Mouse (Mus musculus) T-helper 1 cell (primary cell): ENCODE results near the gene Fam178b.

ENCODE experiments used
- in situ Hi-C: fragments of 300-600 bp; cut with MboI, MseI; formaldehyde crosslinking; loops from one replicate; pipeline ENCODE4 v1.15.1; 2025; ENCODE audit warnings: high pct_unique_total_duplicates

The Fam178b gene

DNA sequence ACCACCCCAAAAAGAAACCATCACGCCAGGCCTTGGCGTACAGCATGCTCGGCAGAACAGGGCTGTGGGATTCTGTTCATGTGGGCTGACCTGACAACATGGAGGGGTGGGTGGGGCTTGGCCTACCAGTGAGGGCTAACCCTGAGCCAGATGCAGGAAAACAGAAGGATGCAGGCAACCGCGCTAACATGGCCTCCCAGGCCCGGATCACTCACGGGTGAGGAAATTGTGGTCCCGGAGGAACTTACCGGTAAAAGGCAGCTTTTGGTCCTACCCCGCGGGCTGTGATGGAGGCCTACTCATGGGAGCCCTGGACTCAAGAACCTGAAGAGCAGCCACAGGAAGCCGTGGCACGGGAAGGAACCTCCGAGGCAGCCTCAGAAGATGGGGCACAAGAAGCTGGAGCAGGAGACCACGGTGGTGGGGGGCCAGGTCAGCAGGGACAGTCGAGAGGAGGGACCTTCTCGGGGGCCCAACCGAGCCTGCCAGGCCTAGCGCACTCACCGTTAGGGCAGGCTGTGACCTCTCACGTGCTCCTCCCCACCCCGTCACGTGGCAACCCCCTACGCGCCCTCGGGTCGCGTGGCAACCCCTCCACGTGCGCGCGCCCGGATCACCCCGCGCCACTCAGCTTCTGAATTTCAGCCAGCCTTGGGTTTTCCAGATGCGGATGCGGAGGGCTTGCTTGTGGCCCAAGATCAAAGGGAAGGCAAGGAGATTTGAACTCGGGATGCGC is at the start of gene Fam178b:
Fam178b (minus strand) TSS at position 564 of the 736 bp plus-strand sequence.
- in situ Hi-C loops = loop anchor here (5.0 kb wide), 1 partner anchor 130 kb away; no protein-coding TSS in a partner anchor

DNA sequence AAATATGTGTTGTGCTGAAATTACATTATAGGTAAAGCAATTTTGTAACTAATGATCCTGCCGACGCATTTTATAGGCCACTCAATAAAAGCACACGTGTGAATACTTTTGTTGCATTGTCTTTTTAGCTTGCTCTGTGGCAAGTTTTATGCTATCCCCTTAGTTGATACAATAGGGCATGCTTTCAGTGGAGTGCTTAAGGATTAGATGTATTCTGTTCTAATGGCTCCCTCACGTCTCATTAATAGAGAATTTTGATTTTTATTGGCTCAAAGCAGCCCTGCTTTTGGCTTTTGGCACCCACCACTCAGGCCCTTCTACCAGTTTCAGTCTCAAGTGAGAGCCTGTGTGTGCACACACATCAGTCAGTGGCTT is 41.1 kb upstream of the Fam178b start:
- in situ Hi-C loops = no loop called here

DNA sequence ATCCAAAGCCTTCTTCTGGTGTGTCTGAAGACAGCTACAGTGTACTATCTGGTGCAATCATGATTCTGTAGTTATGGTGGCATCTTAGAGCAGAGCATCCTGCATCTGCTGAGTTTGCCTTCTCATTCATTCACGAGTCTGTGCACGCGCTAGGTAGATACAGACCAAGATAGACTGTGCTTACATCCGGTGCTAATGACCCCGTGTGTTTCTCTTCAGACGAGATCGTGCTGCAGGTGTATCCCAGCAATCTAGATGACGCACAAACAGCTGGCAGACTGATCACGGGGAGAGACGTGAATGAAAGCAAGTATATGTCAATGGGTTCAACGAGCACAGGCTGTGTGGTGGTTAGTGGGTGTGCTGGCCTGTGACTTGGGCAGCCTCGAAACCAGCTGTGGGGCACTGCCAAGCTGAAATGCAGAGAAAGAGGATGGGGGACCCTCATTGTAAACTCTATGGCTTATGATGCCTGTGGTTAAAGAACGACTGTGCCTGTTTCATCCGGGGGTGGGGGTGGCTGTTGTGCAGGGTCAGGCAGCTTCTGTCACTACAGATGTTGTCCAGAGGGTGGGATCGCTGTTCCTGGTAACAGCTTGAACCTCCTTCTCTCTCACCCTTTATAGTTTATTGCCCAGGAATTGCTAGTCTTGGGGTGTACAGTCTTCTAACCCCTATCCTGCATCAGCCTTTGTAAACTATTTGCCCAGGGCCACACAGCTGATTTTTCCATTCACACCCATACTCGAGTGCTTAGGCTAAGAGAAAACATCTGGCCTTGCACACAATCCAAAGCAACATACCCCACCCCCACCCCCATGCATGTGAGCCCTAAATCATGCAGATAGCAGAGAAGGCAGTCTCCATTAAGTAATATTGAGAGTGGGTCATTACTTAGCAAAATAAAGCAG is 40.4 kb upstream of the Fam178b start:
- in situ Hi-C loops = no loop called here

DNA sequence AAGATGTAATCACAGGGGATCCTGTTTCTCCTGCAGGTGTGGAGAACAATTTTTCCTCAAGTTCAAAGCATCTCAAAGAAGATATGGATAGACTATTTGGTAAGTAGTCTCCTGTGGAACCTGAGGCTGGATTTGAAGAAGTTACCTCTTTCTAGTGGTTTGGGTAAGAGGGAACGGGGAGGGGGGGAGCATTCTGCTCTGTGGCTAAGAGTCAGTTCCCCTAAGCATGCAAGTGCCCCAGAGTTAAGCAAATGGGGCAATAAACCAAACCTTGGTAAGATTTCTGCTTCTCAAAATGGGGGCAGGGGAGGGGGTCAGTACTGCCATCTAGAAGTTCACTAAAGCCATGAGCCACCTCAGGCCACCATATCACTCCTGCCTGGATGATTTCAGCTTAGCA is 35.8 kb upstream of the Fam178b start:
- in situ Hi-C loops = no loop called here

GRCm38 (mm10) chr1:36714311-36714710 is 31.3 kb upstream of the Fam178b start, which contains the start of gene Actr1b:
Gene Actr1b (minus strand): TSS chr1:36714422.
- in situ Hi-C loops = no loop called here

DNA sequence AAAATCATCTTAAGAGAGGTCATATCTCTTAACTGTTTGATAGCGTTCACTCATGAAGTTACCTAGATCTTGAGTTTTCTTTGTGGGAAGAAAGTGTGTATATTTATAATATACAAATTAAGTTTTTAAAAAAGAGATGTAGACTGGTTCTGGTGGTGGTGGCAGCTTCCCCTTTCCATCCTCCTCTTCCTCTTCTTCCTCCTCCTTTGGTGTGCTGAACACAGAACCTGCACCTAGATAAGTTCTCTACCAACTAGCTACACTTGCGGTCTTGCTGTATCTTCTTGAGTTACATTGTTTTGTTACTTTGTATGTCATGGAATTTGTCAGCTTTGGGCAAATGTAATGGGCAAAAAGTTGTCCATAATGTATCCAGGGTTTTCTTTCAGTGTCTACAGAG is 28.1 kb upstream of the Fam178b start:
- in situ Hi-C loops = no loop called here

DNA sequence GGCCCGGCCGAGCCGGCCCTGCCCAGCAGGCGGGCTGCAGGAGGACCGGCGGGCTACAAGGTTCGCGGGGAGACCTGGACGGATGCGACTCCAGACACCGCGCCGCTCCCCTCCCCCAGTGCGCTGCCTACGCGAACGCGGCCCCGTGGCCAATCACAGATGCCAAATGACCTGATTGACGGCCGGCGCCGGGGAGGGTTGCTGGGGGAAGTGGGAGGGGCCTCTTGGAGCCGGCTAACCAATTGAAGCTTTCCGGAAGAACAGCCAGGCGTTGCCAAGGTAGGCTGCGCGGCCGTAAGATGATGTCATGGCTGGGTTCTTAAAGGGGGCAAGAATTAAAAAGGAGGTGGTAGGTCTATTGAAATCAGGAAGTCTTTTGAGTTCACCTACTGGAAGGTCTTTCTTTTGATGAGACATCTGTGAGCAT is 26.9 kb upstream of the Fam178b start, which contains the start of gene 4933424G06Rik:
4933424G06Rik (plus strand) TSS at position 296 of the 427 bp plus-strand sequence.
- in situ Hi-C loops = no loop called here

GRCm38 (mm10) chr1:36709055-36709853 is 26.3 kb upstream of the Fam178b start:
- in situ Hi-C loops = no loop called here

DNA sequence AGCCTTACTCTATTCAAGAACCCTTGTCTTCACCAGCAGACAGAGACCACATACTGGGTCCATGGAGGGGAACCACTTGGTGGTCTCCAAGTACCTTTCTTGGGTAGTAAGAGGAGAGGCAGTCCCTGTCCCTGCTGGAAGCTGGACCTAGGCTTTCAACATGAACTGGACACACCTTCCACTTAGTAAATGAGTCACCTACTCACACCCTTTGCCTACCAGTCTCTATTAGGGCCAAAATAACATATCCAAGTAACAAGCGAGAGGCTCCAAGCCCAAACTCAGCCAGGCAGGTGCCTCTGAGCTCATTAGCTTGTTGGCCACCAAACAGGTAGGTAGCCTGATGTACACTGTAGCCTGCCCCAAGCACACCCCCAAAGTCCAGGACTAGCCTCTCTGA is 25.6 kb upstream of the Fam178b start:
- in situ Hi-C loops = no loop called here

- in situ Hi-C loops = no loop called here
Observed at GRCm38 (mm10) chr1:36707797-36708196, 24.8 kb upstream of the Fam178b start.

GRCm38 (mm10) chr1:36707166-36707565 is 24.2 kb upstream of the Fam178b start:
- in situ Hi-C loops = no loop called here

GRCm38 (mm10) chr1:36697030-36697429 is 14.0 kb upstream of the Fam178b start:
- in situ Hi-C loops = no loop called here

DNA sequence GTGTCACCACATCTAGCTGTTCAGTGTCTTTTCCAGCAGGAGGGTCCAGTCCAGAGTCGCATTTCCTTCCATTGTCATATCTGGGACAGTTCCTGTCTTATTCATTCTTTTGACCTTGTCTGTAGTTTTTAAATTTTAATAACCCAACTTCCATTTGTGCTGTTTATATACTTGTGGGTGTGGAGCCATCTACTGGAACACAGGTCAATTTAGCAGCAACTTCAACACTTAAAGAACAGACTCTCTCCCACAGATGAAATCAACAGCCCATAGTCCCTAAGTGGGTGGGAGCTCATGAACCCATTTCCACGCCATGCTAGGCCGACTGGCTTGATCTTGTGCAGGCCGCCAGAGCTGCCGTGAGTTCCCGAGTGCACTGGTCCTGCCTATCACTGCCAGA is 13.4 kb upstream of the Fam178b start:
- in situ Hi-C loops = no loop called here

- in situ Hi-C loops = no loop called here
Observed at GRCm38 (mm10) chr1:36694871-36695270, 11.9 kb upstream of the Fam178b start.

DNA sequence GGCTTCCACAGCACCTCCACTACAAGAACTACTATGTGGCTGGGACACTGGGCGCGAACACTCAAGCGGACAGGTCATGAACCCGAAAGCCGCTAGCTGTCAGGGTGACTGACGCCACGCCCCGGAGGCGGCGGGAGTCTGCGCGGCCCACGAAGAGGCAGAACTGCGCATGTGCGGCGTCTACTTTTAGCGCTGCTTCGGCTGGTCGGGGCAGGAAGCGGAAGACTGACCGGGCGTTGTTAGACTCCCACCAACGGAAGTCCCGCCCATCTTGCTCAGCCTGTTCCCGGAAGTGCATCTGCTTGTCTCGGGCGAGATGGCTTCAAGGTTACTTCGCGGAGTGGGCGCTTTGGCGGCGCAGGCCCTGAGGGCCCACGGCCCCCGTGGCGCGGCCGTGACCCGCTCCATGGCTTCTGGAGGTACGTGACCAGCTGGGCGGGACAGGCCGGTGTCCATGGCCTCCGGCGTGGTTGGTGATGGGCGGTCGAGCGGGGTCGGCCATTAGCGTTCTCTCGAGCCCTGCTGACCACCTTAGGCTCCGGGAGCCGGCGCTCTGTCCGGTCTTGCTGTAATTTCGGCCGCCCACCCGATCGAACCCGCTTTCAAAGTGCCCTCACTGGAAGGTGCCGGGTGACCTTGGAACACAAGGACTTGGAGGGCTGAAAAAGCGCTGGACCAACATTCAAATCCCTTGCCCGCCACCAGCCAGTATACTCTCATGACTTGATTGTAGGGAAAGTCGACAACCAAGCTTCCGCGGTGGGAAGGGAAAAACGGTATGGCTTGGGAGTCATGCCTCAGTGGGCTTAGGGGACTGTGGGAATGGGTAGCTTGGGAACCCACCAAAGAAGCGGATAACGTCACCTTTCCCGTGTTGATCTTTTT is 8.5 kb upstream of the Fam178b start, which contains the start of gene Cox5b:
Cox5b (plus strand) TSS at position 179 of the 885 bp plus-strand sequence.
- in situ Hi-C loops = no loop called here

DNA sequence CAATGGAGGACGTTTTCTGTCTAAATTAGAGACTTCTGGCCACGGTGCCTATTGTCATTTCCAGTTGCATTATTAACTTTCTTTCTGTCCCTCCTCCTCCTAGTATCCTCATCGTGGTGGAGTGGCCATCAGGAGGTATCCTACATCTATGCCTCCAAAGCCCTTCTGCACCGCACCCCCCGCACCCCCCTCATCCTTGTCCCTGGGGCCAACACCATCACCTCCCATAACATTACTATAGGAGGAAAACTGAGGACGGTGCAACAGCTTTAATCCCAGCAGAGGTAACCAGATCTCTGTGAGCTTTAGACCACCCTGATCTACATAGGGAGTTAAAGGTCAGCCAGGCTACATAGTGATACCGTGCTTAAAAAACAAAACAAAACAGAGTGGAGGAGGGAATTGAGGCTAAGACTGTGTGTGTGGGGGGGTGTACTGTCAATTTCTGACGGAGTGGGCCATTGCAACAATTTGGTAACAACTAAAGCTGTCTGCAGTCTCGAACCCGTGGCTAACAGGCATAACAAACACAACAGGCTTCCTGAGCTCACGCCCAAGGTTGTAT is 7.8 kb upstream of the Fam178b start:
- in situ Hi-C loops = no loop called here

DNA sequence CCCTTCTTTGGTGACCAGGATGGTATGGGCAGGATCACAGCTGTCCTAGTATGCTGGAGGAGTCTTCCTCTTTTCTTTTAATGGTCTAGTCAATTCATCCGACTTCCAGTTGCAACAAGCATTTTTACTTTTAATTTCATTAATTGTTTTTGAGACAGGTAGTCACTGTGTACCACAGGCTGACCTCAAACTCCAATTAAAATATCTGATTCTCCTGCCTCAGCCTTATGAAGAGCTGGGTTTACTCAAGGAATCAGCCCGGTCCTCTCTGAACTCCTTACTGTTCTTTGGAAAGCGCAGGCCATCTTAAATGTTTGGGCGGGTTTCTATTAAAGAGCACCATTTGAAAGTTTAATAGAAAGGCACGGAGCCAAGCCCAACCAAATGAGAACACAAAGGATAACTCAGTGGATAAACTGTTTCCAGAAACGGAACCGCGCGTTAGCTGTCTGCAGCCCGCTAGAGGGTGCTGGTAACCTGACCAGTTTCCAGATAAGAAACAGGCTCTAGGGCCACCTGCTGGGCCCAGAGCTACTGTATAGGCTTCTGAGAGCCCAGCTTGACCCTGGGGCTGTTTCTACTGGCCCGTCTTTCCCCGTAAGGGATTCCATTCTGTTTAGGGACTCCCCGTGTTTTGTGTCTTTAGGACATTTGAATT is 956 bp upstream of the Fam178b start:
- in situ Hi-C loops = loop anchor here (5.0 kb wide), 1 partner anchor 132 kb away; no protein-coding TSS in a partner anchor

GRCm38 (mm10) chr1:36680893-36681292 is 2.1 kb downstream of the Fam178b start:
- in situ Hi-C loops = loop anchor here (5.0 kb wide), 1 partner anchor 129 kb away; no protein-coding TSS in a partner anchor

- in situ Hi-C loops = no loop called here
Observed at GRCm38 (mm10) chr1:36674936-36675335, 8.0 kb downstream of the Fam178b start.
